10 mouse cellular contexts compared by ENCODE assay signal in genomic region chr5:136045408-136045807, GRCm38 (mm10). TPM values are rescaled to one million over a fixed set of nuclear protein-coding genes. Genes with fewer than 3 reads are reported as not detected.
DNase-seq lines count a peak whose midpoint lies in the region; TF ChIP-seq lines count a peak whose summit lies in the region.
"Had no signal": no experiment of that assay in that cellular context is flagged by ENCODE, and none has a peak within 500 bp of the region (broad histone marks: within the 10 kb centered on the region; RNA-seq: fewer than 3 reads in every experiment).

No protein-coding gene starts in this region.

- peak; percentile 47 for TF ChIP-seq RAD21 in MEL (IDR thresholded peaks at IDR 0.05; ENCODE audit: low read depth, low read length)

- no peaks in the 10 kb centered on the region for H3K27me3 ChIP-seq in MEL (ENCODE audit: control insufficient read depth in 1 of 2, insufficient read depth in 2 of 2, low read length in 2 of 2)
- H3K27me3 ChIP-seq: limb, embryonic 15.5 days had no signal

- TF ChIP-seq CTCF in MEL (IDR thresholded peaks at IDR 0.05 in 2 of 3, conservative IDR thresholded peaks at IDR 0.05 in 1 of 3; ENCODE audit: control insufficient read depth in 1 of 3, insufficient read depth in 1 of 3, low read depth in 2 of 3, low read length in 3 of 3, poor library complexity in 1 of 3, severe bottlenecking in 1 of 3): peak; percentile 53 to 72 (median 68)
- 0 out of 2 replicates have a peak, but pooled peaks have one; percentile 16 for TF ChIP-seq CTCF in cortical plate, adult 2 months (IDR thresholded peaks at IDR 0.05; ENCODE audit: extremely low read depth, insufficient read depth, low read length)
- no peak for TF ChIP-seq CTCF in layer of hippocampus, adult 2 months (conservative IDR thresholded peaks at IDR 0.05)

- H3K4me1 ChIP-seq in MEL (ENCODE audit: control insufficient read depth in 1 of 2, insufficient read depth in 2 of 2, low read length in 2 of 2): peaks cover 0 to 2% of the 10 kb centered on the region in 2 experiments; a peak in 2 of 4 replicates
- H3K4me1 ChIP-seq in cortical plate, adult 2 months (ENCODE audit: control insufficient read depth, insufficient read depth, low read length): no peaks in the 10 kb centered on the region

- H3K9ac ChIP-seq in MEL (ENCODE audit: control insufficient read depth, low read depth, low read length, poor library complexity, severe bottlenecking): no peak overlapping the region
- H3K9ac ChIP-seq: limb, embryonic 15.5 days had no signal

- H3K36me3 ChIP-seq in MEL (ENCODE audit: control insufficient read depth in 1 of 2, insufficient read depth in 2 of 2, low read length in 2 of 2): no peaks in the 10 kb centered on the region
- H3K36me3 ChIP-seq: limb, embryonic 15.5 days had no signal

- no peaks in the 10 kb centered on the region for H3K9me3 ChIP-seq in MEL (replicated peaks; ENCODE audit: insufficient read depth, low read length)
- H3K9me3 ChIP-seq: limb, embryonic 15.5 days had no signal

- no peaks in the 10 kb centered on the region for H3K79me2 ChIP-seq in MEL (ENCODE audit: control insufficient read depth, insufficient read depth, low read length, poor library complexity)

- H3K4me3 ChIP-seq in MEL (ENCODE audit: control insufficient read depth in 1 of 2, insufficient read depth in 1 of 2, low read depth in 2 of 2, low read length in 2 of 2): peak overlapping the region; percentile 1 to 11; a peak in 2 of 4 replicates
- H3K4me3 ChIP-seq in cortical plate, adult 2 months (ENCODE audit: insufficient read depth, low read length): no peak overlapping the region
- no peak overlapping the region for H3K4me3 ChIP-seq in layer of hippocampus, adult 2 months
- H3K4me3 ChIP-seq: erythroblast, embryonic 14.5 days; limb, embryonic 15.5 days had no signal

- no peak overlapping the region for H3K27ac ChIP-seq in MEL (ENCODE audit: control insufficient read depth, low read depth, low read length)
- H3K27ac ChIP-seq in cortical plate, adult 2 months (ENCODE audit: insufficient read depth, low read length): no peak overlapping the region
- H3K27ac ChIP-seq in layer of hippocampus, adult 2 months: no peak overlapping the region
- H3K27ac ChIP-seq: limb, embryonic 15.5 days had no signal

- no peak for TF ChIP-seq EP300 in MEL (IDR thresholded peaks at IDR 0.05; ENCODE audit: low read depth in 1 of 2, low read length in 2 of 2)

- no peak for TF ChIP-seq POLR2A in MEL (IDR thresholded peaks at IDR 0.05; ENCODE audit: control insufficient read depth in 1 of 2, insufficient read depth in 1 of 2, low read depth in 1 of 2, low read length in 2 of 2, poor library complexity in 1 of 2)
- TF ChIP-seq POLR2A in cortical plate, adult 2 months (IDR thresholded peaks at IDR 0.05; ENCODE audit: extremely low read depth, insufficient read depth, low read length): no peak

- peak; percentile 40 for DNase-seq in kidney, adult 9 months
- DNase-seq in kidney, adult 11 months: no peak
- DNase-seq in MEL (ENCODE audit: low read depth, low spot score): peak; percentile 56
- peak; percentile 44 for DNase-seq in naive thymus-derived CD4-positive, alpha-beta T cell, adult 2 months (ENCODE audit: low read depth)
- no peak for DNase-seq in natural killer cell, adult 2 months (ENCODE audit: low spot score in 2 of 2)
- no peak for DNase-seq in testis, postnatal 10 days (ENCODE audit: low spot score)
- DNase-seq in layer of hippocampus, adult 2 months (ENCODE audit: low spot score in 2 of 2): no peak

TF ChIP-seq in MEL, 35 proteins besides CTCF, POLR2A, EP300 and RAD21:
- TF ChIP-seq ZMIZ1 (IDR thresholded peaks at IDR 0.05; ENCODE audit: low read depth, low read length) (no peak), POLR2AphosphoS5 (IDR thresholded peaks at IDR 0.05; ENCODE audit: borderline replicate concordance, low read depth, low read length) (no peak), SIN3A (IDR thresholded peaks at IDR 0.05; ENCODE audit: low read length) (0 out of 2 replicates have a peak, but pooled peaks have one; percentile 24), MAX (IDR thresholded peaks at IDR 0.05; ENCODE audit: low read length) (no peak), JUND (IDR thresholded peaks at IDR 0.05; ENCODE audit: low read depth, low read length) (no peak), GATA1 (IDR thresholded peaks at IDR 0.05; ENCODE audit: low read depth, low read length) (no peak), GABPA (IDR thresholded peaks at IDR 0.05; ENCODE audit: low read depth, low read length) (no peak), E2F4 (IDR thresholded peaks at IDR 0.05; ENCODE audit: borderline replicate concordance, low read depth, low read length) (no peak), MYB (IDR thresholded peaks at IDR 0.05; ENCODE audit: low read depth, low read length) (no peak), ETS1 (IDR thresholded peaks at IDR 0.05; ENCODE audit: low read depth, low read length) (no peak), USF1 (IDR thresholded peaks at IDR 0.05; ENCODE audit: low read depth, low read length) (no peak), SMC3 (IDR thresholded peaks at IDR 0.05; ENCODE audit: low read depth, low read length) (peak; percentile 41), ZC3H11A (IDR thresholded peaks at IDR 0.05; ENCODE audit: low read depth, low read length) (peak; percentile 28)

RNA-seq across cellular contexts. Expression of gene Upk3b, which starts 7.1 kb away (rescaled TPM):
- total RNA-seq in MEL (2012; rRNA removed): not detected in 2 replicates
- not detected for polyA plus RNA-seq in MEL (2012; ENCODE audit: insufficient read depth in 1 of 2, insufficient read length in 2 of 2, low read depth in 1 of 2, low replicate concordance in 2 of 2, missing spikeins in 1 of 2)
- 0.04 TPM in 1 of 2 replicates, not detected in the other for polyA plus RNA-seq in cortical plate, adult 2 months (2012; rRNA removed)
- total RNA-seq in layer of hippocampus, adult 2 months (2021): not detected
- polyA plus RNA-seq: erythroblast, embryonic 14.5 days had no signal

RNA-seq across cellular contexts. Expression of gene Upk3bl, which starts 8.9 kb away (rescaled TPM):
- not detected in 2 replicates for total RNA-seq in MEL (2012; rRNA removed)
- polyA plus RNA-seq in MEL (2012; ENCODE audit: insufficient read depth in 1 of 2, insufficient read length in 2 of 2, low read depth in 1 of 2, low replicate concordance in 2 of 2, missing spikeins in 1 of 2): not detected
- polyA plus RNA-seq in cortical plate, adult 2 months (2012; rRNA removed): 0.45 and 0.61 TPM in 2 replicates
- total RNA-seq in layer of hippocampus, adult 2 months (2021): not detected
- polyA plus RNA-seq: erythroblast, embryonic 14.5 days had no signal

RNA-seq across cellular contexts. Expression of gene Rasa4, which starts 38.3 kb away (rescaled TPM):
- 1.4 and 1.6 TPM in 2 replicates for total RNA-seq in MEL (2012; rRNA removed)
- polyA plus RNA-seq in MEL (2012; ENCODE audit: insufficient read depth in 1 of 2, insufficient read length in 2 of 2, low read depth in 1 of 2, low replicate concordance in 2 of 2, missing spikeins in 1 of 2): 1 to 10 TPM in 1 of 2 experiments, not detected in 1; 2.5 TPM
- 6.5 and 7.4 TPM in 2 replicates for polyA plus RNA-seq in cortical plate, adult 2 months (2012; rRNA removed)
- 1 to 10 TPM; 2.9 to 4.2 TPM for total RNA-seq in layer of hippocampus, adult 2 months (2021)

RNA-seq across cellular contexts. Expression of gene Dtx2, which starts 50.8 kb away (rescaled TPM):
- total RNA-seq in MEL (2012; rRNA removed): 11.4 and 11.9 TPM in 2 replicates
- 10 to 100 TPM in 1 of 2 experiments, not detected in 1; 17.2 TPM for polyA plus RNA-seq in MEL (2012; ENCODE audit: insufficient read depth in 1 of 2, insufficient read length in 2 of 2, low read depth in 1 of 2, low replicate concordance in 2 of 2, missing spikeins in 1 of 2)
- polyA plus RNA-seq in cortical plate, adult 2 months (2012; rRNA removed): 8.9 and 9.6 TPM in 2 replicates
- total RNA-seq in layer of hippocampus, adult 2 months (2021): 1 to 10 TPM; 8.0 to 8.3 TPM

Comparison
In these comparisons a context has a peak if more than half of its experiments do, and no peak if none do; other contexts are left out.
1. DNase-seq: peak in kidney, adult 9 months (single experiment), MEL (single experiment) and naive thymus-derived CD4-positive, alpha-beta T cell, adult 2 months (single experiment); none in kidney, adult 11 months (single experiment), natural killer cell, adult 2 months (0 of 2), testis, postnatal 10 days (single experiment) and layer of hippocampus, adult 2 months (0 of 2).
2. H3K4me3 ChIP-seq: peak in MEL (2 of 2); none in cortical plate, adult 2 months (single experiment) and layer of hippocampus, adult 2 months (single experiment).